Mouse (Mus musculus) spleen, postnatal 14 days (tissue): ENCODE results near the gene Agbl3.
A peak's percentile ranks its signal among the peaks of the same experiment; 100 is the strongest.

Source experiments
- DNase-seq, 2 experiments: peaks; one replicate each; pipeline ENCODE4 v3.0.0; 2021 to 2022; ENCODE audit warnings: low spot score in 2 of 2

Agbl3 gene

GRCm38 (mm10) chr6:34906661-34907060 is 126.4 kb downstream of the Agbl3 start:
- no peak for DNase-seq

- peak in 1 of 2 experiments; percentile 35 for DNase-seq
Measured at GRCm38 (mm10) chr6:34907121-34907614, 126.9 kb downstream of the Agbl3 start.

- DNase-seq: peak in 1 of 2 experiments; percentile 13
Measured at GRCm38 (mm10) chr6:34907696-34908260, 127.5 kb downstream of the Agbl3 start.
